Mouse (Mus musculus) hindbrain, embryonic 12.5 days (tissue): ENCODE results near the gene Cdkn2aipnl. TPM values are rescaled to one million over a fixed set of nuclear protein-coding genes. Genes with fewer than 3 reads are reported as not detected.

Source experiments
- ATAC-seq: fragments of 200-750 bp; cut with Nextera tagmentation; 2 replicates; pipeline ENCODE4 v1.8.0; 2017; ENCODE audit warnings: moderate TSS enrichment; ENCODE audit not compliant: low FRiP score
- H3K27ac ChIP-seq: fragments of 300-500 bp; sonication (generic); 2 replicates; pipeline ENCODE4 v1.5.1; 2016; ENCODE audit warnings: mild to moderate bottlenecking
- H3K27me3 ChIP-seq: fragments of 300-500 bp; sonication (generic); 2 replicates; pipeline ENCODE4 v1.6.1; 2016; ENCODE audit warnings: mild to moderate bottlenecking
- H3K36me3 ChIP-seq: fragments of 300-500 bp; sonication (generic); 2 replicates; pipeline ENCODE4 v1.6.1; 2016; ENCODE audit warnings: mild to moderate bottlenecking
- H3K4me1 ChIP-seq: fragments of 300-500 bp; sonication (generic); 2 replicates; pipeline ENCODE4 v1.6.1; 2016
- H3K4me2 ChIP-seq: fragments of 300-500 bp; sonication (generic); replicated peaks from 2 replicates; pipeline ENCODE4 v1.6.1; 2016; ENCODE audit warnings: mild to moderate bottlenecking
- H3K4me3 ChIP-seq: fragments of 300-500 bp; sonication (generic); 2 replicates; pipeline ENCODE4 v1.5.1; 2016; ENCODE audit warnings: mild to moderate bottlenecking
- H3K9ac ChIP-seq: fragments of 300-500 bp; sonication (generic); 2 replicates; pipeline ENCODE4 v1.6.1; 2016; ENCODE audit warnings: mild to moderate bottlenecking, moderate library complexity
- H3K9me3 ChIP-seq: fragments of 300-500 bp; sonication (generic); replicated peaks from 2 replicates; pipeline ENCODE4 v1.6.1; 2016; ENCODE audit warnings: mild to moderate bottlenecking
- WGBS: fragments of 180-500 bp; shearing (Covaris S2); methylation state at CpG from one replicate; pipeline ENCODE4 v1.1.7; 2016; 5-methylcytosine and 5-hydroxymethylcytosine counted together
- polyA plus RNA-seq: library from polyadenylated mRNA; unstranded; fragments of >200 nt; fragmentation: Nextera tagmentation; extraction: Ambion mirVana; gene quantifications from 2 replicates; pipeline ENCODE4 v1.2.1, GENCODE M21; 2016

The Cdkn2aipnl gene
- polyA plus RNA-seq, 1 experiment from 2014 or later = 106 TPM

DNA sequence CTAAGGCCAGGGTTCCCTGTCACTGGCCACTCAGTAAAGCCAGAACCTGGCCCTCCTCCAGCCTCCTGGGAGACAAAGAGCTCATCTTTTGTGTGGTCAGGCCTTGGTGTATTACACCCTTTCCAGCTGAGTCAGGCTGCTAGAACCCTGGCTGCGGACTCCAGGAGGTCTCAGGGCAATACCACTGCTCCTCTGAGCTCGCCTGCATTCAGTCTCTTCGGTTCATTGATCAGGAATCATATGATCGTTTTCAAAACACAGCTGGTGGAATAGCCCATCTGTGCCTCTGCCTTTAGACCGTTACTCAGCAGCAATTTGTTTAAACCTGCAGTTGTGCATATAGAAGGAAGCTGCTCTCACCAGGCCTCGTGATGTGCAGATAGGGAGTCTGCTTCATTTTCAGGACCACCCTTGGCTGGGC is 30.1 kb upstream of the Cdkn2aipnl start:
- Histone ChIP-seq H3K27me3 (no peaks in the 10 kb centered on the region), H3K4me1 (0 out of 2 replicates have a peak, but pooled peaks cover 3% of the 10 kb centered on the region), H3K4me3 (no peak overlapping the region), H3K36me3 (no peaks in the 10 kb centered on the region), H3K9ac (no peak overlapping the region), H3K9me3 (no peaks in the 10 kb centered on the region), H3K4me2 (no peak overlapping the region), H3K27ac (peak overlapping the region; percentile 48; the same call in 1 of the 2 replicates)
- WGBS = 60% methylated on average over 6 of the region's 6 CpGs
- ATAC-seq = no peak

DNA sequence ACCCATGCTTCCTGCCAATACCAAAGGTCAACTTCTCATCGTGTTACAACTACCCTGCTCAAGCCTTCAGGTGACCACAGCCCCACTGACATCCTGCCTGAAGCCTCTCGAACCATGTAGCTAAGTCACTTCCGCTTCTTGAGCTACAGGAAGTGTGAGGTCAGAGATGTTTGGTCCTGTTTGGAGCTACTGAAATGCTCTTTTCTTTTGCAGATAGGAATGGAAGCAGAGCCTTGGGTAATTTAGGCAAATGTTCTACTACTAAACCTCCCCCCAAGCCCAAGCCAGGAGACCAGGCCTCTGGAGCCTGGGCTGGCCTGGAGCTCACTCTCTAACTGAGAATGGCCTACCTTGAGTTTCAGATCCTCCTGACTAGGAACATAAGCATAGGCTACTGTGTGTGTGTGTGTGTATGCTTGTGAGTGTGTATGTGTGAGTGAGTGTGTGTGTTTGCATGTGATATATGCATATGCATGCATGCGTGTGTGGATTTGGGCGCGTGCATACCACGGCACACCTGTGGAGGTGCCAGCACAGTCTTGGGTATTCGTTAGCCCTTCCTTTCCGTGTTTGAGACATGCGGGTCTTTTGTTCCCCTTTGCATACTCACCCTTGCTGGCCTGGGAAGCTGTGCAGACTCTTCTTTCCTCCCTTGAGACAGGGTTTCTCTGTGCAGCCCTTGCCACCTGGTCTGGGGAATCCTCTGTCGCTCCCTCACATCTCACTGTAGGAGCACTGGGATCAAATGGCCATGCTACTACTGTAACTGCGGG is 28.5 kb upstream of the Cdkn2aipnl start:
- no peak overlapping the region for H3K4me3 ChIP-seq
- H3K27me3 ChIP-seq = no peaks in the 10 kb centered on the region
- ATAC-seq = no peak
- no peak overlapping the region for H3K27ac ChIP-seq
- no peaks in the 10 kb centered on the region for H3K36me3 ChIP-seq
- peaks cover 16% of the 10 kb centered on the region for H3K4me1 ChIP-seq
- H3K4me2 ChIP-seq = no peak overlapping the region
- H3K9me3 ChIP-seq = no peaks in the 10 kb centered on the region
- 83% methylated on average over 12 of the region's 12 CpGs for WGBS
- no peak overlapping the region for H3K9ac ChIP-seq

DNA sequence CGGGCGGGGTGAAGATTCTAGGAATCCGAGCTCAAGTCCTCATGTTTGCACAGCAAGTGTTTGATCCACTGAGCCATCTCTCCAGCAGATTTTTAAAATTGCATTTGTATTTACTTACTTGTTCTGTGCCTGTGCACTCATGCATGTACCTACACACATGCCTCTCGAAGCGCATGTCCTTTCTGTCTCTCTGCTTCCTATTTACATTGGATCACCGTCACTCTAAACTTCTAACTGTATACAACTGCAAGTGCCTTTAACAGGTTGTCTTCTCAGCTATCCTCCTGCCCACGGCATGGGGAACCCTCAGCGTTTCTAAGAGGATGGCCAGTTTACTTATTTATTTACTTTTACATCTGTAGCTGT is 27.9 kb upstream of the Cdkn2aipnl start:
- H3K27me3 ChIP-seq = no peaks in the 10 kb centered on the region
- peaks cover 16% of the 10 kb centered on the region for H3K4me1 ChIP-seq
- H3K9ac ChIP-seq = no peak overlapping the region
- H3K36me3 ChIP-seq = no peaks in the 10 kb centered on the region
- no peak overlapping the region for H3K4me3 ChIP-seq
- no peak overlapping the region for H3K27ac ChIP-seq
- ATAC-seq = no peak
- WGBS = 78% methylated on average over 8 of the region's 8 CpGs
- no peaks in the 10 kb centered on the region for H3K9me3 ChIP-seq
- no peak overlapping the region for H3K4me2 ChIP-seq

DNA sequence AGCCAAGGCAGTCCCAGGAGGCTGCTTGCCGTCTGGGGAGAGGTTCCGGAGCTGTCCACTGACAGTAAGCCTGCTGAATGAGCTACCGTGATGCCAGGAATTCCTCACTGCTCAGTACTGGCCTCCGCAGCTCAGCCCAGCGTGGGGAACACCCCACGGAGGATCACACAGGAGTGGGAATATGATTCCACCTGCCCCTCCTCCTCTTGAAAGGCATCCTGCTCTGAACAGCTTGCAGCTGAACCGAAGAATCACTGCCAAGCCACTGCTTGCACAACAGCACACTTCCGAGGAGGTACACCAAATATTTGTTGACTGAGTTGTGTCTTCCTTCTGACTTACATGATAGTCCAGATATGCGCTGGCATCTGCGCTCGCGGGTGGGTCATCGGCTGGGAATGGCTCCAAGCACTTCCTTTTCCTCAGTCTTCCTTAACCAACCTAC is 26.9 kb upstream of the Cdkn2aipnl start:
- no peak overlapping the region for H3K27ac ChIP-seq
- no peaks in the 10 kb centered on the region for H3K36me3 ChIP-seq
- no peak overlapping the region for H3K4me3 ChIP-seq
- no peak overlapping the region for H3K9ac ChIP-seq
- WGBS = 77% methylated on average over 13 of the region's 13 CpGs
- no peak overlapping the region for H3K4me2 ChIP-seq
- H3K4me1 ChIP-seq = peaks cover 16% of the 10 kb centered on the region
- H3K27me3 ChIP-seq = no peaks in the 10 kb centered on the region
- H3K9me3 ChIP-seq = no peaks in the 10 kb centered on the region
- no peak for ATAC-seq

DNA sequence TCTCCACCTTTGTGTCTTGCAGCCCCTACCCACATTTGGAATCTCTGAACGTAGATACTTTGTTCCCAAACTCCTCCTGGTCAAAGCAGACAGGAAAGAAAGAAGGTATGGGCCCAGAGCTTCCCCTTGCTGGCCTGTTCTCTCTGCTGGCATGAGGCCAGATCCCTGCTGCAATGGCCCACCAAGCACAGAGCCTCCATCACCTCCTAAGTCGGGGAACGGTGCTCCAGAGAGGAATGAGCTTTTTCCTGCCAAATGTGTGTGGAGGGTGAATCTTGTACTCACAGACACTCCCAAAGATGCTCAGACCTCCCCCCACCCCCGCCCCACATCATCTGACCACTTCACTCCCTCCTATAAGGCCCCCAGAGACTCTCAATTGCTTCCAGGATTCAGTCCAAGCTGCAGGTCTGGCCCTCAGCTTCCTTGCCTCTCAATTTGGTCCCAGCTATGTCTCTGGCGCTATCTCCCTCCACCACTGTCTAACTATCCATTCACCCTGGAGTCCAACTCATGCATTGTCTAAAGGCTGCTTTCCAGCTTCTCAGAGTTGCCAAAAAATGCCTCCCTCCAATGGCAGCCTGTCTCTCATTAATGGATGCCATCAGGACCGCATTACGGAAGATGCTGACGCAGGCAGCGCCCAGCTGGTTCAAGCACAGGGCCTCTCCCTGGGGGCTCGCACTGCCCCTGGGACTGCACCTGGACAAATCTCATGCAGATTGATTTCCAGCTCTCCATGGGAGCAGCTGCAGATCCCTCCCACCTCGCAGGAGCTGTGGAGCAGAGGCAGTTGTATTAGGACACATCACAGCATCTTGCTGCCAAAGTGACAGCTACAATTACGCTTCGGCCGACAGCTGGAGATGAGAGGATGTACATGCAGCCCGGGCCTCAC is 24.6 kb upstream of the Cdkn2aipnl start:
- H3K4me2 ChIP-seq = peak overlapping the region; percentile 20
- 0 out of 2 replicates have a peak, but pooled peaks have one; percentile 29 for ATAC-seq
- no peaks in the 10 kb centered on the region for H3K36me3 ChIP-seq
- H3K27me3 ChIP-seq = no peaks in the 10 kb centered on the region
- WGBS = 47% methylated on average over 15 of the region's 15 CpGs
- no peaks in the 10 kb centered on the region for H3K9me3 ChIP-seq
- peak overlapping the region; percentile 36; the same call in 1 of the 2 replicates for H3K9ac ChIP-seq
- peak overlapping the region; percentile 23; the same call in 1 of the 2 replicates for H3K27ac ChIP-seq
- peaks cover 13% of the 10 kb centered on the region for H3K4me1 ChIP-seq
- H3K4me3 ChIP-seq = no peak overlapping the region

DNA sequence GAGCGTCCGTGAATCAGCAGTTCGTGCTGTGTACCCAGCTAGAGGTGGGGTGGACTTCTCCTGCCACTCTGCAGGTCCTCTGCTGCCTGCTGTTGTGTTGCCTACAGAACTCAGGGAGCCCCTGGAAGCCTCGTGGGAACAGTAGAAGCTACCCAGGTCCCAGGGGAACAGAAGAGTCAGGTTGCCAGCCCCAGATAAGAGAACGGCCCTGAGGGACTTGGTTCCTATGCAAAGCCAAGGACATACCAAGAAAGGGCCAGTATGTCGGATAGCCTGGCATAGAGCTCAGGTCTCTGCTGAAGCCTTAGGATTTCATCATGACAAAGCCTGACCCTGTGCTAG is 24.0 kb upstream of the Cdkn2aipnl start:
- peaks cover 13% of the 10 kb centered on the region for H3K4me1 ChIP-seq
- no peaks in the 10 kb centered on the region for H3K9me3 ChIP-seq
- H3K4me2 ChIP-seq = peak overlapping the region; percentile 20
- no peaks in the 10 kb centered on the region for H3K27me3 ChIP-seq
- peak overlapping the region; percentile 36 for H3K9ac ChIP-seq
- 0 out of 2 replicates have a peak, but pooled peaks have one; percentile 19 for ATAC-seq
- no peak overlapping the region for H3K4me3 ChIP-seq
- H3K27ac ChIP-seq = no peak overlapping the region
- H3K36me3 ChIP-seq = no peaks in the 10 kb centered on the region
- WGBS = 41% methylated on average over 6 of the region's 6 CpGs

DNA sequence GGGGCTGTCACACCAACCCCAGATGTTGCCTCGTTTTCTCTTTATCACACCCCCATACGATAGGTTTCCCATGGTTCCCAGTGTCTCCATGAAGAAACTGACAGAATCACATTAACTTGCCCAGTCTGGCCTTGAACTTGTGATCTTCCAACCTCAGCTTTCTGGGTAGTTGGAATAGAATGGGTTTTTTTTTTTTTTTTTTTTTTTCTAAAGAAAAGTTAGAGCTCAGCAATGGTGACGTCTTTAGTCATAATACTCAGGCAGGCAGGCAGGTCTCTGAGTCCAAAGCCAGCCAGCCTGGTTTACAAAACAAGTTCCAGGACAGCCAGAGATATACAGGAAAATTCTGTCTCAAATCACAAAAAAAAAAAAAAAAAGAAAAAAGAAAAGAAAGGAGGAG is 23.2 kb upstream of the Cdkn2aipnl start:
- ATAC-seq = no peak
- Histone ChIP-seq H3K4me3 (no peak overlapping the region), H3K4me1 (peaks cover 13% of the 10 kb centered on the region), H3K9me3 (no peaks in the 10 kb centered on the region), H3K27ac (no peak overlapping the region), H3K36me3 (no peaks in the 10 kb centered on the region), H3K9ac (no peak overlapping the region), H3K4me2 (no peak overlapping the region), H3K27me3 (no peaks in the 10 kb centered on the region)
- WGBS = 84% methylated on average over 3 of the region's 3 CpGs

DNA sequence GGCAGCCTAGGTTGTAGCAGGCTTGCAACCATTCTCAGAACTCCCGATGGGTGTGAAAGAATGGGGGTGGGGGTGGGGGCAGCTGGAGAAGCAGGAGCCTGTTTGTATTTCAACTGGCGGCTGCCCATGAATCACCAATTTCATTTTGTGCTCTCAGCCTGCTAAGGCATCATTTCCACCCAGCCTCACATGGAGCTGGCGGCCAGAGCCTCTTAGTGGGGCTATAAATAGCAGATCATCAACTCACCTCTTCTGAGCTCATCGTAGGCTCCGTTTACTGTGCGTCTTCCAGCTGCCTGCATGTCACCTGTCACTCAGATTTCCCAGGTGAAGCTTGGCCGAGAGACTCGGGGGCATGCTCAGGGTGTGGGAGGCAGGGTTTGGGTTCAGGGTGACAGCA is 21.9 kb upstream of the Cdkn2aipnl start:
- H3K9me3 ChIP-seq = no peaks in the 10 kb centered on the region
- no peak overlapping the region for H3K27ac ChIP-seq
- H3K4me2 ChIP-seq = no peak overlapping the region
- no peak for ATAC-seq
- no peaks in the 10 kb centered on the region for H3K27me3 ChIP-seq
- 49% methylated on average over 8 of the region's 8 CpGs for WGBS
- peaks cover 13% of the 10 kb centered on the region for H3K4me1 ChIP-seq
- H3K4me3 ChIP-seq = no peak overlapping the region
- H3K9ac ChIP-seq = no peak overlapping the region
- H3K36me3 ChIP-seq = no peaks in the 10 kb centered on the region

DNA sequence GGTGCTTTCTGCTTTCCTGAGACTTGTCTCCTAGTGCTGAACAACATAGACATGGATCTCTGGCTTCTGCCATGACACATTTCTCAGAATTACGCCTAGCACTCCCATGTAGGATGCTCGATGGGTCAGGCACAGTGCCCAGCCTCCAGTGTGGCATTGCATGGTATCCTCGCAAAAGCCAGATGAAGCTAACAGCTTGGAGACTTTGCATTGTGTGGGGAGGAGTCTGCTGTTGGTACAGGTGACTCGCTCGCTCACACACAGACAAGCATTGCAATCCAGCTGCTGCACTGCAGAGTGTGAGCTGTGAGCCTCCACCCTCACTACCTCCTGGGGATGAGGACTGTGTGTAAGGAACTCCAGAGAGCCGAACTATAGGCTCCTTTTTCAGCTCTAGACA is 21.3 kb upstream of the Cdkn2aipnl start:
- Histone ChIP-seq H3K36me3 (no peaks in the 10 kb centered on the region), H3K4me3 (no peak overlapping the region), H3K4me2 (no peak overlapping the region), H3K27me3 (no peaks in the 10 kb centered on the region), H3K27ac (no peak overlapping the region), H3K9ac (no peak overlapping the region), H3K9me3 (no peaks in the 10 kb centered on the region), H3K4me1 (peaks cover 13% of the 10 kb centered on the region)
- ATAC-seq = no peak
- WGBS = 73% methylated on average over 6 of the region's 6 CpGs

DNA sequence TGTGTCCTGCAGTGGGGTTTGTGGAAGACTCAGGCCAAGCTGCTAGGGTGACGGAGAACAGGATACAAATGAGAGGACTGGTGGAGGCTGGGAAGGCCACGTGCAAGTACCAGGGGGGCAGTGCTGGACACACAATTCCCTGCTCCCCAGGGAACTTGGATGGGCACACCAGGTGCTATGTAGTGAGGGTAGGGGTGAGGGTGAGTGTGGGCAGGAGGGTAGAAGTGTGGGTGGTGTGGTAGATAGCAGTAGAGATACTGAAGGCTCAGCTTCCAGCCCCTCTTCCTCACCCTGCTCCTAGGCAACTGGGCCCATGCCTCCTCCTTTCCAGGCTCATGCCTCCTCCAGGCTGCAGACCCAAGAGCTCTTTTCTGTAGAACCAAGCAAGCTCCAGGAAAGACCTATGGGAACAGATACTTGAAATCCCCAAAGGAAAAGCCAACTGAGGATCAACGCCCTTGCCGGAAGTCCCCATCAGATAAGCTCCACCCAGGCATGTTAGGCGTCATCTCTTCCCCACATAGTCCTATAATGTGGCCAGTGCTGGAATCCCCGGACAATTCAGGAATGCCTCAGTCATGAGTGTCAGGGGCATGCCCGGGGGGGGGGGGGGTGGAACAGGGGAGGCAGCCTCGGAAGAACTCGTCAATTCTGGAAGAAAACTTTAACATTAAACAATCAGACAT is 18.2 kb upstream of the Cdkn2aipnl start:
- no peak for ATAC-seq

DNA sequence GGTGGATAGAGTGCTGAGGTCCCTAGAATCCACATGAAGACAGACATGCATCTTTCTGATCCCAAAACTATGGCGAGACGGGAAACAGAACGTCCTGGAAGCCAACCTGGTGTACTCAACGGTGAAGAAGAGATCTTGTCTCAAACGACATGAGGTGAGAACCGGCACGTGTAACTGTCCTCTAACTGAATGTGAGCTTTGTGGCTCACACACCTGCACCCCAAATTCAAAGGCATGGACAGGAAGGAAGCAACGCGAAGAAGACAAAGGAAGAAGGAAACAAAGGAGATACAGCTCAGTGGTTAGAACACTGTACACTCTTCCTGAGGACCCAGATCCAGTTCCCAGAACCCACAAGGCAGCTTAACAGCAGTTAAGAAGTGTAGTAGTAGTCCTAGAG is 17.5 kb upstream of the Cdkn2aipnl start:
- Histone ChIP-seq H3K36me3 (no peaks in the 10 kb centered on the region), H3K9me3 (no peaks in the 10 kb centered on the region), H3K4me1 (no peaks in the 10 kb centered on the region), H3K27ac (no peak overlapping the region), H3K27me3 (no peaks in the 10 kb centered on the region), H3K4me2 (no peak overlapping the region), H3K9ac (no peak overlapping the region), H3K4me3 (no peak overlapping the region)
- 91% methylated on average over 9 of the region's 9 CpGs for WGBS
- no peak for ATAC-seq

More for the DNA sequence above, 18.2 kb upstream of the Cdkn2aipnl start:
- no peaks in the 10 kb centered on the region for H3K9me3 ChIP-seq
- no peaks in the 10 kb centered on the region for H3K27me3 ChIP-seq
- no peak overlapping the region for H3K4me2 ChIP-seq
- no peaks in the 10 kb centered on the region for H3K36me3 ChIP-seq
- no peak overlapping the region for H3K9ac ChIP-seq
- 85% methylated on average over 9 of the region's 9 CpGs for WGBS
- no peaks in the 10 kb centered on the region for H3K4me1 ChIP-seq
- no peak overlapping the region for H3K27ac ChIP-seq
- H3K4me3 ChIP-seq = no peak overlapping the region

DNA sequence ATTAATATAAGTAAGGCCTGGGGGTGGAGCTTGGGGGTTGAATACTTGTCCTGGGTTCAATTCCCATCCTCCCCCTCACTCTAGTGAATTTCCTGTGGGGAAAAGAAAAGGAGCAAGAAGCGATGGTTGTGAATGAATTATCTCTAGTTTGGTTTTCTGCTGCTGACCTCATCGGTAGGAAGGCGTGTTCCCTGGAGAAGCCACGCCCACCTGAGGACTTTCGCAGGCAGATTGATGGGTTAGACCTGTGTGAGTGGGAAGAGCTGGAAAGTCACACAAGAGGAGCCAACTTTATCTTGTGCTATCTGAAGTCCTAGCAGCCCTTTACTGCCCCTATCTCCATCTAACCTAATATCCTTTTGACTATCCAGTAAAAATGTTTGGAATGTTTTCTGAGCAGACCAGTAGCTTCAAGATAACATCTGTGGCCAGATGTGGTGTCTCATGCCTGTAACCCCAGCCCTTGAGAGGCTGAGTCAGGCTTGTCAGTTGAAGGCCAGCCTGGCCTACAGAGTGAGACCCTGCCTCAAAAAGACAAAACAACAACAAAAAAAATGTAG is 15.5 kb upstream of the Cdkn2aipnl start:
- no peak overlapping the region for H3K9ac ChIP-seq
- no peaks in the 10 kb centered on the region for H3K27me3 ChIP-seq
- no peaks in the 10 kb centered on the region for H3K9me3 ChIP-seq
- no peaks in the 10 kb centered on the region for H3K36me3 ChIP-seq
- no peak overlapping the region for H3K27ac ChIP-seq
- H3K4me3 ChIP-seq = no peak overlapping the region
- no peak overlapping the region for H3K4me2 ChIP-seq
- 68% methylated on average over 5 of the region's 5 CpGs for WGBS
- no peak for ATAC-seq
- H3K4me1 ChIP-seq = no peaks in the 10 kb centered on the region
